Mouse (Mus musculus) heart, postnatal 36 days (tissue): ENCODE measurements around the gene Map3k4. TPM values are rescaled to one million over a fixed set of nuclear protein-coding genes. Genes with fewer than 3 reads are reported as not detected.
"Not testable (repeated sequence)": the region's sequence is repeated elsewhere in the genome, so short reads cannot be mapped to it uniquely, and the experiment has no call there.

Experiments
- DNase-seq, 2 experiments: peaks; one replicate each; pipeline ENCODE4 v3.0.0; 2021 to 2022
- intact Hi-C: fragments of 180-260 bp; cut with DNase I; formaldehyde crosslinking; loops from one replicate; pipeline ENCODE4 v1.15.1; 2025
- total RNA-seq, 2 experiments: library from RNA; stranded (reverse); gene quantifications; 2 replicates each; pipeline ENCODE4 v1.2.3; 2021

The Map3k4 gene
- total RNA-seq, 2 experiments from 2014 or later, result 45.8 to 46.6 TPM

GRCm38 (mm10) chr17:12309059-12309458, 9.5 kb downstream of the Map3k4 start:
- intact Hi-C loops, result no loop called here
- DNase-seq, result no peak

DNA sequence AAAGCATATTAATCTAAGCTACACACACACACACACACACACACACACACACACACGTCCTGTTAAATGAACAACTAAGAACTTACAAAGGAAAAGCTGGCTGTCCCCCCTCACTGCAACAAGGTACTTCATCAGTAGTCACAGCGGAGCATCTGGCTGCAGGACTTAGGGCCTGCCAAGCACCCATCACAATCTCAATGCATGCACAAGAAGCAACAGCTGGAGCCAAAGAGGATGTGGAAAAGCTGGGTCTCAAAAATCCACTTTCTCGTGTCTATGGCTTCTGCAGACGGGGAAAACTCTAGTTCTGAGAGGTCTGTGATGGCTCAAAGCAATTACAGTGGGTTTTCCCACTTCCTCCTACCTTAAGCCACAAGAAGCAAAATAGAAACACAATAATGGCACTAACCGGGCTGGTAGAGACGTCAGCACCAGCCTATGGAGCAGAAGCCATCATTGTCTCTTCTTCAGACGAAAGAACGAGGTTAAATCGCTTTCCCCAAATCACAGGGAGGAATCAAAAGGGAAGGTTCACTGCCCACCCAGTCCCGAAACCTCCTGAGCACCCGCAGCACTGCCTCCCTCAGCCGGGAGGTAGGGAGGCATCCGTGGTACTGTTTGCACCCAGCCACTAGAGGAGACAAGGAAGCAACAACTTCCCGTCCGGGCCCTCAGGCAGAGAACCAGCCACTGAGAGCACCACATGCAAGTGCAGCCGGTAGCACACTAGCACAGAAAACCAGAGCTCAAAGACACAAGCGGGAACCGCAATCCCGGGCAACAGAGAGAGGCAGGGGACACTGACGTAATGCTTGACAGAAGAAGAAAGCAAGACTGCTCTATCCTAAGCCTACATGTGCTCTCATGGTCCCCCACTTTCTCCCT, 11.1 kb downstream of the Map3k4 start:
- intact Hi-C loops, result no loop called here
- no peak for DNase-seq

DNA sequence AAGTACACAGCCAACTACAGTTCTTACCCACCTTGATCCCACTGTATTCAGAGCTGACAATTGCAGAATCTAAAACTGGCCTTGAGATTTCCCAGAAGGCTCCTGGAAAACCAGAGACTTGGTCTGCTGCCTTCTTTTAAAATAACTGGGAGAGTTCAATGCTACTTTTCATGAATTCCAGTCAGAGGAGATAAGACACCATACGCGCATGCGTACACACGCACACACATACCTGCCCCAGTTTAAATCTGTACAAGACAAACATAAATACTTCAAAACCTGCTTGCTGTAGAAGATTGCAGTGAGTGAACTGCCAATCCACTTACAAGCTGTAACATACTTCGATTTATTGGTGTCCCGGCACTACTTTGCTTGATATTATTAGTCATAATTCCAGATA, 13.9 kb downstream of the Map3k4 start:
- intact Hi-C loops, result no loop called here
- no peak for DNase-seq

GRCm38 (mm10) chr17:12300896-12301706, 17.5 kb downstream of the Map3k4 start:
- DNase-seq, result no peak
- intact Hi-C loops, result loop anchor here (1.0 kb wide), 1 partner anchor 66 kb away; no protein-coding TSS in a partner anchor

DNA sequence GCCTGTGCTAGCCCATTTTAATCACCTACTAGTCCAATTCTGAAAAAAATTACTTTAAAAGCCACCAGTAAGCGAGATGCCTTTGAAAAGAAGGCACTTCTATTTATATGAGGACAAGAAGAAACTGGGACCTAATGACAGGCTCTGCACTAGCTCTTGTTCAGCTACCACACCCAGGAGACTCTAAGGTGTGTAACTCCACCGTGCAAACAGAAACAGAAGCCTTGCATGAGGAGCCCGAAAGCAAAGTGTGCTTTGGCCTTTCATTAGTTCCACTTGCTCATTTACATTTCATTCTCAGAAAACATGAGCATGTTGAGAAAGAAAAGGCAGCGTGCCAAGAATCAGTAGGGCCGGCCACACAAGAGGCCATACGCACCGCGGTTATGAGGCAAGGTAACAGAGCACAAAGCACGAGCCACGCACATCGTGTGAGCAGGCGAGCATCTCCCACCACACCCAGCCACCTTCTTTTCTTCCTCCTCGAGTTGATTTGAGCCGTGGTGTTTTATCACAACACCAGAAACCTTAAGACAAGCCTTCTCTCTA, 18.4 kb downstream of the Map3k4 start:
- intact Hi-C loops, result no loop called here
- DNase-seq, result no peak

GRCm38 (mm10) chr17:12299371-12299770, 19.2 kb downstream of the Map3k4 start:
- intact Hi-C loops, result no loop called here
- DNase-seq, result no peak

DNA sequence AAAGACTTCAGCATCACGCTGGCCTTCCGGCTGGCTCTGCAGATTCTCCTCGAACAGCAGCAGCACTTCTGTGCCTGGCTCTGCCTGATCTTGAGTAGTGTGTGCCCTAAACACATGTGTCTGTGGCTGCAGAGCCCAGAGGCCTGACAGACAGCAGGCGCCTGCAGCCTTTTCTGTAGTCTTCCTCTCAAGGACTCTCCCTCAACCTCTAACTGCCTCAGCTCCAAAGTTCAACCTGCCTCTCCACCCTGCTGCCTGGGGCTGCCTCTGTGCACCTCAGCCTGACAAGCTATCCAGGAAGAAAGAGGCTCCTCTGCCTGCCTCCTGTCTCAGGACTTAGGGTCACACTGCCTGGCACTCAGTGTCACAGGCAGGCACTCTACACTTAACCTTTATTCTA, 20.6 kb downstream of the Map3k4 start:
- intact Hi-C loops, result no loop called here
- no peak for DNase-seq

- intact Hi-C loops, result no loop called here
- no peak for DNase-seq
These were observed 21.3 kb downstream of the Map3k4 start for GRCm38 (mm10) chr17:12297292-12297691.

DNA sequence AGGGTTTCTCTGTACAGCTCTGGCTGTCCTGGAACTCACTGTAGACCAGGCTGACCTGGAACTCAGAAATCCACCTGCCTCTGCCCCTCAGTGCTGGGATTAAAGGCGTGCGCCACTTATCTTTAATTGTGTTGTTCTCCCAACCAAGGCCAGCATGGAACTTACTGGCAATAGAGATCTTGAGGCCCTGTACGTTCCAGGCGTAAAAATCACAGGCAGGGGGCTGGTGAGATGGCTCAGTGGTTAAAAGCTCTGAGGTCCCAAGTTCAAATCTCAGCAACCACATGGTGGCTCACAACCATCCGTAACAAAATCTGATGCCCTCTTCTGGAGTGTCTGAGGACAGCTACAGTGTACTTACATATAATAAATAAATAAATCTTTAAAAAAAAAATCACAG, 22.7 kb downstream of the Map3k4 start:
- intact Hi-C loops, DNase-seq: not testable (repeated sequence)

DNA sequence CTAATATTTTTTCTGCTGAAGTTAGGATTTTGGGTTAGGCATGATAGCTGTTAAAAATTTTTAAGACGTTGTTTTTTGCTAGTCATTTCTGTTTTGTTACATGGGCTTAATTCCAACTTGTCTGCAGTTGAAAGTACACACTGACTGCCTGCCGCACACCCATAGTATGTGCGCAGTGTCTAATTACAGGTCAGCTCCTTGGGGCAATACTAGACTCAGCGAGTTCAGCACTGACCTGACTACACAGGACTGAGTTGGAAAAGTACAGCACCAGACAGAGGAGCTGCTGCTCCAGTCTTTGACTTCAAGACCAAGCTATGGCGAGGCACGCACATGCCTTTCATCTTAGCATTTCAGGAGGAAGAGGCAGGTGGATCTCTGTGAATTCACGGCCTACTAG, 24.2 kb downstream of the Map3k4 start:
- intact Hi-C loops, result no loop called here
- DNase-seq, result no peak

- intact Hi-C loops, result no loop called here
- no peak for DNase-seq
These were observed 25.0 kb downstream of the Map3k4 start for GRCm38 (mm10) chr17:12293571-12293970.

DNA sequence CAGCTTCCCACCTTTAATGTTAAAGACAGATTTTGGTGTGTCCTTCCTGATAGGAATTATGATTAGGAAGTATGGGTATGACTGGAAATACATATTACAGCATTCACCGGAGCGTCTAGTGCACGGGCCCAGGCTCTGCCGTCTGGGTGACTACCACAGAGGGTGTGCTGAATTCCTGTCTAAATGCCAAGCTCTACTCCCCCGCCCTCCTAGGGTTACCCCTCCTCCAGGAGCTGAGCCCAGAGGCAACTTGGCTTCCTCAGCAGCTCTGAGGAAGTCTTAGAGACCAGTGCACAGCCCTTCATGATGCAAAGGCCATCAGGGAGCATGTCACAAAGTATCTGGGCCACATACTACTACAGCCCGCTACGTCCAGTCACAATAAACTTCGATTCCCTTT, 25.7 kb downstream of the Map3k4 start:
- intact Hi-C loops, result no loop called here
- DNase-seq, result no peak

- intact Hi-C loops, result no loop called here
- DNase-seq, result no peak
These were observed 26.2 kb downstream of the Map3k4 start for GRCm38 (mm10) chr17:12292356-12292755.

DNA sequence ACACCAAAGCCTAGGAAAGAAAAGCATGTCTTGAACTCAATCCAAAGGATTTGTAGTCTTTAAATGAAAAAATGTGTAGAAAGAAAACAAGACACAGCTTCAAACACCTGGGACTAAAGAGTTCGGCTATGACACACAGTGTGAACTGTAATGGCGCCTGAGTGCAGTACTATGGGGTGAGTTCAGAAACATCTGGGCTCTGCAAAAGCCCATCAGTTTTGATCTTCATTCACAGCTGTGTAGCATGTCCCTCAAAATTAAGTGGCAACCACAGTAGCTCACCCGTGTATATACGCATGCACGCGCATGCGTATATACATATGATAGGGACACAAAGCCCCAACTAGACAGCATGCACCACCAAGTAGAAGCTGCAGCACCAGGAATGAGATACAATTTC, 27.4 kb downstream of the Map3k4 start:
- no peak for DNase-seq
- intact Hi-C loops, result no loop called here

- DNase-seq, result peak; percentile 27 to 49
- intact Hi-C loops, result no loop called here
These were observed 27.9 kb downstream of the Map3k4 start for GRCm38 (mm10) chr17:12290735-12291134.

- not testable (repeated sequence) for DNase-seq
- intact Hi-C loops, result loop anchor here (1.0 kb wide), 1 partner anchor 9 kb away; no protein-coding TSS in a partner anchor
These were observed 28.8 kb downstream of the Map3k4 start for GRCm38 (mm10) chr17:12289836-12290235.

DNA sequence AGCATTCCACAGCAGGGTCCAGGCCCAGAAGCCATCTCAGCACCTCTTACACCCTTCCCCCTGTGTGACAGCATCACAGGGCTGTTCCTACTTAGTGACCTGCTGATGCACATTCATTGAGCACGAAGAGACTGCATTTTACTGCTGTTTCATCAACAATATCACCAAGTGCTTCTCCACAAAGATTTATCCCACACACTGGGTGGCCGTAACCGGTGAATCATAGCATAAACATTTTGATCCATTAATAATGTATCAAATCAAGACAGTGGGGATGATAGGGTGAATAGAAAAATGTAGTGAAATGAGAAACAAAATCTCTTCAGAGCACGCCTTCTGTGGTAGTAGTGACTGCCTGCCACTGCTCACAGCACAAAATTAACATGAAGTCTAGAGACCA, 29.7 kb downstream of the Map3k4 start:
- intact Hi-C loops, result loop anchor here (1.0 kb wide), 1 partner anchor 8 kb away; no protein-coding TSS in a partner anchor
- DNase-seq, result no peak

- intact Hi-C loops, result no loop called here
- no peak for DNase-seq
These were observed 38.8 kb downstream of the Map3k4 start for GRCm38 (mm10) chr17:12279810-12280209.

- intact Hi-C loops, result no loop called here
- DNase-seq, result no peak
These were observed 40.5 kb downstream of the Map3k4 start for GRCm38 (mm10) chr17:12278073-12278472.

- DNase-seq, result no peak
- intact Hi-C loops, result no loop called here
These were observed 41.3 kb downstream of the Map3k4 start for GRCm38 (mm10) chr17:12277297-12277696.

DNA sequence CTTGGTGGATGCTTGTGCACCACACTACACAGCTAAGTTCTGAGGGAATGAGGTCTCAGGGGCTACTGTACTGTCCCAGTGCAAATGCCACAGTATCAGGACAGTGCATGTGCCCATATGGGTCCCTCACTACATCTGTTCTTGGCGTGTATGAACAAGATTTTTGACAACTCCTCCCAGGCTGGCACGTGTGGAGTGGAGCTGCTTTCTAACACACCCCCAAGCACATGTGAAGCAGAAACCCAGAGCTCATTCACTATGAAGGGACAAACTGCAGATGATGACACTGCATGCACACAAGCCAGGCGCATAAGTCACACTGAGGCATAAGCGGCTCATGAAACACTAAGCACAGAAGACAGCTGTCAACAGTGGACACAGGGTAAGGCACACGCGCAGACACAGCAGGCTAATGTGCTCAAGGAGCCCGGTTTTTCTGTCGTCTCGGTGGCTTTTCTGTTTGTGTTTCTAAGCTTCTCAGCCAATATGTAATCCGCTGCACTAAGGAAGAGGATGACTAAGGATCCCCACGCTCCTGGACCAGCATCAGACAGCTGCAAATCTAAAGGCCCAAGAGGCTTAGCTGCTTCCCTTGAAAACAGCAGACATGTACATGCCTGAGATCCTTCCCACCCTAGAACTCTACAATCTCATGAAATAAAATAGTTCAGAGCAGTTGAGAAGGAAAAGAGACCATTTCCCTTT, 41.9 kb downstream of the Map3k4 start:
- intact Hi-C loops, result no loop called here
- no peak for DNase-seq
